Mouse (Mus musculus): ENCODE results near the gene Naa38. TPM values are rescaled to one million over a fixed set of nuclear protein-coding genes. Genes with fewer than 3 reads are reported as not detected.

Gene Naa38
- polyA plus RNA-seq, 1 experiment: 43.9 TPM

- Histone ChIP-seq H3K4me1 (ENCODE audit: control insufficient read depth, insufficient read depth, low read length) (peaks cover 4% of the 10 kb centered on the region; the same call in 1 of the 2 replicates), H3K27ac (ENCODE audit: control insufficient read depth, insufficient read depth, low read depth, low read length, poor library complexity) (no peak overlapping the region; the same call in 1 of the 2 replicates), H3K4me3 (replicated peaks; ENCODE audit: control insufficient read depth, low read depth, low read length) (no peak overlapping the region)
- no peak for TF ChIP-seq CTCF (IDR thresholded peaks at IDR 0.05; ENCODE audit: control insufficient read depth, insufficient read depth, low read length)
- no peak for TF ChIP-seq POLR2A (IDR thresholded peaks at IDR 0.05; ENCODE audit: borderline replicate concordance, control insufficient read depth, low read depth, low read length)
- WGBS: 86% methylated on average over 4 of the region's 4 CpGs
Measured at GRCm38 (mm10) chr11:69407724-69408004, 12.4 kb downstream of the Naa38 start.

DNA sequence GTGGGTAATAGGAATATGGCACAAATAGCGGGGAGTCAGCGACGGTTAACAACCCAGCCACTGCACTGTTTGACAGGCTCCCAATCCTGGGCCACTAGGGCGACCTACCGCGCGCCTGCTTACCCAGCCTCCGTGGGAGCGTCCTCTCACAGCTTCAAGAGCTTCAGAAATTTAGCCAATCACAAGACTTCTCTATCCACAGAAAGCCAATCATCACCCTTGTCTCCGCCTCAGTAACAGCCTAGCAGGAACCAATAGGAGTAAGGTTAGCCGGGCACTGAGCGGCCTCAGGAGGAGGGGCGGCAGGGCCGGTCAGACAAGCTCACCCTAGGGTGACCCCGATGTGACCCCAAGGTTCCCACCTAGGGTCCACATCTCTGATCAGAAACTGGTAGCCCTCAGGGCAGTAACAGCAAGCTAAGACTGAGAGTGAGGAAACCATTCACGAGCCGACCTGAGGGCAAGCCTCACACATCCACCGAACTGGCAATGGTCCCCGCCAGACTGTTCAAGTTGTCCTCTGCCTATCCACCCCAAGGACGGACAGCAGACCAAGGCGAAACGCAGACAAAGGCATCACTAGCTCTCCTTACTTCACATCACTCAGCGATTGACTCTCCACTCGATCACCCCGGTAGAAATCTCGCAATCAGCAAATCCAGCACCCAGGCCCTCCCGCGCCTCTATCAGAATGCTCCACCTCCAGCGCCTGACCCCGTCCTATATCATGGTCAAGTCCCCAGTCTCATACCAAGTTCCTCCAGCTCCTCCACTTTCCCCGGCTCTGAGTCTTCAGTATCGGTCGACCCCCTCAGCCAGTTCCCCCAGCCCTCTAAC, 13.5 kb downstream of the Naa38 start:
- Histone ChIP-seq H3K4me3 (replicated peaks; ENCODE audit: control insufficient read depth, low read depth, low read length) (peak overlapping the region; percentile 98), H3K4me1 (ENCODE audit: control insufficient read depth, insufficient read depth, low read length) (peaks cover 5% of the 10 kb centered on the region; the same call in 1 of the 2 replicates), H3K27ac (ENCODE audit: control insufficient read depth, insufficient read depth, low read depth, low read length, poor library complexity) (peak overlapping the region; percentile 96)
- WGBS: under 1% methylated on average over 33 of the region's 33 CpGs
- TF ChIP-seq CTCF (IDR thresholded peaks at IDR 0.05; ENCODE audit: control insufficient read depth, insufficient read depth, low read length) (no peak), POLR2A (IDR thresholded peaks at IDR 0.05; ENCODE audit: borderline replicate concordance, control insufficient read depth, low read depth, low read length) (peak; percentile 79; the same call in 1 of the 2 replicates)

DNA sequence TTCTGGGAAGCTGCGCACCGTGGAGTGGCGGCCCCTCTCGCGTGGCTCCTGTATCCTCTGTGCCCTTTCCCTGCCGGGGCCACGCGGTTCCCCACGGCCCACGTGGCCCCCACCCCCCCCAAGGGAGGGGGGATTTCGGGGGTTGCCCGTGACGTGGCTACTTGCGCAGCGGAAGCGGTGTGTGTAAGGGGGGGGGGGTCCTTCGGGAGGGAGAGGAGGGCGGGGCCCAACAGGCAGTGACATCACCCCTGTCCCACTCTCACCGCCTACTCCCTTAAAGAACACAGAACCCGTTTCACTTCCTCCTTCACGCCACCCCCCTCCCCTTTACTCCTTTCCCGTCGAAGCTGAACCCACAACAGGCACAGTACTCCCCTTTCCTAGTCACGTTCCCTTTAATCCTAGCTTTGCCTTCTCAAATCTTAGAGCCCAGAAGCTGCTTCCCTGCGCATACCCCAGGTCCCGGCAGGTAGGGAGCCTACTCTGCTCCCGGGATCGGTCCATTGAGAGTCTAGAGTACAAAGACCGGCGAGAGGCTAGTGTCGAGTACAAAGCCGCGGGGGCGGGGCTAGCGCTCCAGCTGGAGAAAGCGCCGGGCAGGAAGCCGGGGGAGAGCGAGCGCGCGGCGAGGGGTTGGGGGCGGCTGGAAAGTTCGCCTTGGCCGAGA, 14.2 kb downstream of the Naa38 start:
- Histone ChIP-seq H3K27ac (ENCODE audit: control insufficient read depth, insufficient read depth, low read depth, low read length, poor library complexity) (peak overlapping the region; percentile 96), H3K4me3 (replicated peaks; ENCODE audit: control insufficient read depth, low read depth, low read length) (peak overlapping the region; percentile 98), H3K4me1 (ENCODE audit: control insufficient read depth, insufficient read depth, low read length) (peaks cover 5% of the 10 kb centered on the region; the same call in 1 of the 2 replicates)
- under 1% methylated on average over 46 of the region's 46 CpGs for WGBS
- TF ChIP-seq POLR2A (IDR thresholded peaks at IDR 0.05; ENCODE audit: borderline replicate concordance, control insufficient read depth, low read depth, low read length) (peak; percentile 1; the same call in 1 of the 2 replicates), CTCF (IDR thresholded peaks at IDR 0.05; ENCODE audit: control insufficient read depth, insufficient read depth, low read length) (no peak)

GRCm38 (mm10) chr11:69410045-69410309, 14.7 kb downstream of the Naa38 start:
- peak overlapping the region; percentile 98 for H3K4me3 ChIP-seq (replicated peaks; ENCODE audit: control insufficient read depth, low read depth, low read length)
- TF ChIP-seq CTCF (IDR thresholded peaks at IDR 0.05; ENCODE audit: control insufficient read depth, insufficient read depth, low read length) (no peak), POLR2A (IDR thresholded peaks at IDR 0.05; ENCODE audit: borderline replicate concordance, control insufficient read depth, low read depth, low read length) (no peak; the same call in 1 of the 2 replicates)
- peaks cover 5% of the 10 kb centered on the region; the same call in 1 of the 2 replicates for H3K4me1 ChIP-seq (ENCODE audit: control insufficient read depth, insufficient read depth, low read length)
- WGBS: under 1% methylated on average over 18 of the region's 18 CpGs
- H3K27ac ChIP-seq (ENCODE audit: control insufficient read depth, insufficient read depth, low read depth, low read length, poor library complexity): peak overlapping the region; percentile 96

- H3K4me3 ChIP-seq (replicated peaks; ENCODE audit: control insufficient read depth, low read depth, low read length): peak overlapping the region; percentile 98
- peaks cover 5% of the 10 kb centered on the region; the same call in 1 of the 2 replicates for H3K4me1 ChIP-seq (ENCODE audit: control insufficient read depth, insufficient read depth, low read length)
- peak overlapping the region; percentile 96 for H3K27ac ChIP-seq (ENCODE audit: control insufficient read depth, insufficient read depth, low read depth, low read length, poor library complexity)
- under 1% methylated on average over 41 of the region's 41 CpGs for WGBS
- TF ChIP-seq CTCF (IDR thresholded peaks at IDR 0.05; ENCODE audit: control insufficient read depth, insufficient read depth, low read length): no peak
- TF ChIP-seq POLR2A (IDR thresholded peaks at IDR 0.05; ENCODE audit: borderline replicate concordance, control insufficient read depth, low read depth, low read length): no peak
Measured at GRCm38 (mm10) chr11:69410310-69411072, 15.2 kb downstream of the Naa38 start.

- Histone ChIP-seq H3K4me1 (ENCODE audit: control insufficient read depth, insufficient read depth, low read length) (peaks cover 5% of the 10 kb centered on the region; the same call in 1 of the 2 replicates), H3K27ac (ENCODE audit: control insufficient read depth, insufficient read depth, low read depth, low read length, poor library complexity) (peak overlapping the region; percentile 96), H3K4me3 (replicated peaks; ENCODE audit: control insufficient read depth, low read depth, low read length) (peak overlapping the region; percentile 98)
- TF ChIP-seq CTCF (IDR thresholded peaks at IDR 0.05; ENCODE audit: control insufficient read depth, insufficient read depth, low read length) (no peak), POLR2A (IDR thresholded peaks at IDR 0.05; ENCODE audit: borderline replicate concordance, control insufficient read depth, low read depth, low read length) (peak; percentile 57)
- 0% methylated on average over 26 of the region's 26 CpGs for WGBS
Measured at GRCm38 (mm10) chr11:69411073-69411535, 15.8 kb downstream of the Naa38 start.

GRCm38 (mm10) chr11:69411538-69412203, 16.4 kb downstream of the Naa38 start:
- 3% methylated on average over 39 of the region's 39 CpGs for WGBS
- TF ChIP-seq POLR2A (IDR thresholded peaks at IDR 0.05; ENCODE audit: borderline replicate concordance, control insufficient read depth, low read depth, low read length) (no peak), CTCF (IDR thresholded peaks at IDR 0.05; ENCODE audit: control insufficient read depth, insufficient read depth, low read length) (no peak)
- H3K4me3 ChIP-seq (replicated peaks; ENCODE audit: control insufficient read depth, low read depth, low read length): peak overlapping the region; percentile 98
- H3K4me1 ChIP-seq (ENCODE audit: control insufficient read depth, insufficient read depth, low read length): peaks cover 5% of the 10 kb centered on the region; the same call in 1 of the 2 replicates
- H3K27ac ChIP-seq (ENCODE audit: control insufficient read depth, insufficient read depth, low read depth, low read length, poor library complexity): peak overlapping the region; percentile 96
